Mouse (Mus musculus) ES-E14 (cell line): ENCODE data around the gene Mcts2. TPM values are rescaled to one million over a fixed set of nuclear protein-coding genes. Genes with fewer than 3 reads are reported as not detected.

Source experiments
- DNase-seq: peaks from one replicate; pipeline ENCODE4 v3.0.0-alpha.2; 2013; ENCODE audit warnings: low read depth, low spot score
- H3K27ac ChIP-seq: 2 replicates; pipeline ENCODE4 v1.5.1; 2012; ENCODE audit warnings: low read depth, mild to moderate bottlenecking, low read length, moderate library complexity, mixed read lengths; ENCODE audit not compliant: poor library complexity, insufficient read depth, severe bottlenecking
- H3K36me3 ChIP-seq: 2 replicates; pipeline ENCODE4 v1.6.1; 2012; ENCODE audit warnings: mild to moderate bottlenecking, low read length, moderate library complexity, mixed read lengths; ENCODE audit not compliant: control insufficient read depth, poor library complexity, insufficient read depth, severe bottlenecking
- H3K4me1 ChIP-seq, 2 experiments: fragments of 150-350 bp in 1 of 2; sonication (generic) in 1 of 2; 2 replicates each; pipeline ENCODE4 v1.6.1; 2012; ENCODE audit warnings: low read length in 2 of 2, mild to moderate bottlenecking in 1 of 2, mixed read lengths in 1 of 2; ENCODE audit not compliant: control insufficient read depth in 2 of 2, insufficient read depth in 2 of 2, poor library complexity in 1 of 2
- H3K4me3 ChIP-seq, 2 experiments: fragments of 150-350 bp in 1 of 2; sonication (generic) in 1 of 2; 2 replicates each; pipeline ENCODE4 v1.5.1; 2012; ENCODE audit warnings: low read length in 2 of 2, low read depth in 1 of 2, mild to moderate bottlenecking in 1 of 2, mixed read lengths in 1 of 2; ENCODE audit not compliant: insufficient read depth in 1 of 2, poor library complexity in 1 of 2, severe bottlenecking in 1 of 2
- H3K9ac ChIP-seq: 2 replicates; pipeline ENCODE4 v1.6.1; 2012; ENCODE audit warnings: low read depth, mild to moderate bottlenecking, low read length, mixed read lengths; ENCODE audit not compliant: poor library complexity, insufficient read depth, severe bottlenecking
- H3K9me3 ChIP-seq: fragments of 150-350 bp; sonication (generic); 2 replicates; pipeline ENCODE4 v1.6.1; 2012; ENCODE audit warnings: low read depth, mild to moderate bottlenecking, low read length; ENCODE audit not compliant: control insufficient read depth, insufficient read depth
- CHD2 ChIP-seq: IDR thresholded peaks from 2 replicates; pipeline ENCODE4 v1.6.1; 2014; ENCODE audit warnings: mild to moderate bottlenecking, low read depth, low read length, inconsistent platforms
- HCFC1 ChIP-seq: IDR thresholded peaks from 2 replicates; pipeline ENCODE4 v1.6.1; 2012; ENCODE audit warnings: low read length, inconsistent platforms, borderline replicate concordance; ENCODE audit not compliant: insufficient read depth
- MAFK ChIP-seq: IDR thresholded peaks from 2 replicates; pipeline ENCODE4 v1.6.1; 2014; ENCODE audit warnings: mild to moderate bottlenecking, low read depth, low read length, inconsistent platforms; ENCODE audit not compliant: insufficient read depth
- ZC3H11A ChIP-seq: IDR thresholded peaks from 2 replicates; pipeline ENCODE4 v1.6.1; 2012; ENCODE audit warnings: low read depth, mild to moderate bottlenecking, inconsistent platforms, low read length, borderline replicate concordance
- ZNF384 ChIP-seq: IDR thresholded peaks from 2 replicates; pipeline ENCODE4 v1.6.1; 2012; ENCODE audit warnings: low read depth, low read length, inconsistent platforms
- in situ Hi-C, 2 experiments: fragments of 600-800 bp; cut with MboI; formaldehyde crosslinking; loops; one replicate each; pipeline ENCODE4 v1.15.1; 2025; ENCODE audit warnings: low sequenced_read_pairs in 2 of 2, inconsistent platforms in 1 of 2; ENCODE audit not compliant: unreplicated experiment in 2 of 2
- total RNA-seq: library from RNA; depleted of rRNA; stranded (reverse); fragments of 300-350 nt; gene quantifications from 2 replicates; pipeline ENCODE4 v1.2.3, GENCODE M21; 2012

Gene Mcts2
- total RNA-seq, 1 experiment: 87.4 TPM

- peak overlapping the region; percentile 73 for H3K9ac ChIP-seq
- in situ Hi-C loops: no loop called here
- H3K36me3 ChIP-seq: no peaks in the 10 kb centered on the region
- H3K27ac ChIP-seq: no peak overlapping the region
- TF ChIP-seq MAFK: no peak
- TF ChIP-seq CHD2: no peak
- no peak for TF ChIP-seq HCFC1
- no peak for TF ChIP-seq ZC3H11A
- TF ChIP-seq ZNF384: no peak
- peak overlapping the region; percentile 44 to 72 for H3K4me3 ChIP-seq
- peaks cover 12 to 26% of the 10 kb centered on the region in 2 experiments for H3K4me1 ChIP-seq
- no peaks in the 10 kb centered on the region for H3K9me3 ChIP-seq
- DNase-seq: no peak
Observed at GRCm38 (mm10) chr2:152723651-152724331, 37.0 kb downstream of the Mcts2 start.

GRCm38 (mm10) chr2:152724332-152724723 lies 37.5 kb downstream of the Mcts2 start:
- in situ Hi-C loops: no loop called here
- no peaks in the 10 kb centered on the region for H3K36me3 ChIP-seq
- no peak overlapping the region for H3K9ac ChIP-seq
- DNase-seq: no peak
- no peaks in the 10 kb centered on the region for H3K9me3 ChIP-seq
- no peak overlapping the region for H3K27ac ChIP-seq
- peak overlapping the region; percentile 44 to 72 for H3K4me3 ChIP-seq
- peaks cover 14 to 30% of the 10 kb centered on the region in 2 experiments for H3K4me1 ChIP-seq
- no peak for TF ChIP-seq ZNF384
- TF ChIP-seq CHD2: no peak
- TF ChIP-seq ZC3H11A: no peak
- TF ChIP-seq MAFK: no peak
- no peak for TF ChIP-seq HCFC1

GRCm38 (mm10) chr2:152725178-152725750 lies 38.4 kb downstream of the Mcts2 start:
- no peak for DNase-seq
- Histone ChIP-seq H3K9me3 (no peaks in the 10 kb centered on the region), H3K4me3 (no peak overlapping the region), H3K36me3 (no peaks in the 10 kb centered on the region), H3K4me1 (peaks cover 18 to 39% of the 10 kb centered on the region in 2 experiments), H3K27ac (no peak overlapping the region), H3K9ac (no peak overlapping the region)
- TF ChIP-seq HCFC1: no peak
- TF ChIP-seq ZC3H11A: no peak
- no peak for TF ChIP-seq MAFK
- no peak for TF ChIP-seq ZNF384
- no peak for TF ChIP-seq CHD2
- in situ Hi-C loops: no loop called here

GRCm38 (mm10) chr2:152726213-152726612 lies 39.4 kb downstream of the Mcts2 start:
- Histone ChIP-seq H3K9ac (no peak overlapping the region), H3K4me3 (no peak overlapping the region), H3K4me1 (peaks cover 18 to 42% of the 10 kb centered on the region in 2 experiments), H3K9me3 (no peaks in the 10 kb centered on the region), H3K36me3 (no peaks in the 10 kb centered on the region), H3K27ac (peak overlapping the region; percentile 32; the same call in 1 of the 2 replicates)
- no peak for DNase-seq
- in situ Hi-C loops: no loop called here
- TF ChIP-seq ZC3H11A: no peak
- no peak for TF ChIP-seq HCFC1
- TF ChIP-seq MAFK: no peak
- TF ChIP-seq ZNF384: no peak
- TF ChIP-seq CHD2: no peak
